Mouse (Mus musculus) liver, embryonic 14.5 days (tissue): ENCODE data around the gene Txlna. TPM values are rescaled to one million over a fixed set of nuclear protein-coding genes. Genes with fewer than 3 reads are reported as not detected.

Experiments used
- ATAC-seq: fragments of 200-750 bp; cut with Nextera tagmentation; 2 replicates; pipeline ENCODE4 v1.8.0; 2017; ENCODE audit warnings: moderate number of reproducible peaks, mild to moderate bottlenecking, moderate library complexity; ENCODE audit not compliant: insufficient read depth
- DNase-seq, 3 experiments: peaks; one replicate each; pipeline ENCODE4 v3.0.0-alpha.2; 2012 to 2013; ENCODE audit warnings: low read depth in 3 of 3, low spot score in 3 of 3
- H3K27ac ChIP-seq: fragments of 300-500 bp; sonication (generic); 2 replicates; pipeline ENCODE4 v1.5.1; 2014; ENCODE audit warnings: moderate library complexity, mild to moderate bottlenecking, control low read depth, inconsistent platforms
- H3K27me3 ChIP-seq: fragments of 300-500 bp; sonication (generic); 2 replicates; pipeline ENCODE4 v1.6.1; 2014; ENCODE audit warnings: mild to moderate bottlenecking, low read length, moderate library complexity; ENCODE audit not compliant: control insufficient read depth, insufficient read depth
- H3K36me3 ChIP-seq: fragments of 300-500 bp; sonication (generic); replicated peaks from 2 replicates; pipeline ENCODE4 v1.6.1; 2014; ENCODE audit warnings: low read depth; ENCODE audit not compliant: control insufficient read depth, insufficient read depth
- H3K4me1 ChIP-seq, 2 experiments: fragments of 200-500 bp in 1 of 2; fragments of 300-500 bp in 1 of 2; sonication (generic) in 1 of 2; replicated peaks; 2 replicates each; pipeline ENCODE4 v1.6.1; 2012 to 2014; ENCODE audit warnings: antibody characterized with exemption in 1 of 2, inconsistent platforms in 1 of 2, low read length in 1 of 2; ENCODE audit not compliant: control insufficient read depth in 2 of 2, insufficient read depth in 2 of 2
- H3K4me2 ChIP-seq: fragments of 300-500 bp; sonication (generic); 2 replicates; pipeline ENCODE4 v1.6.1; 2014; ENCODE audit warnings: low read depth, mild to moderate bottlenecking, control low read depth, moderate library complexity
- H3K4me3 ChIP-seq, 2 experiments: fragments of 200-500 bp in 1 of 2; fragments of 300-500 bp in 1 of 2; sonication (generic) in 1 of 2; 2 replicates each; pipeline ENCODE4 v1.5.1; 2012 to 2014; ENCODE audit warnings: low read depth in 2 of 2, low read length in 2 of 2, mild to moderate bottlenecking in 2 of 2, control low read depth in 1 of 2, inconsistent platforms in 1 of 2, moderate library complexity in 1 of 2; ENCODE audit not compliant: insufficient read depth in 1 of 2
- H3K9ac ChIP-seq: fragments of 300-500 bp; sonication (generic); replicated peaks from 2 replicates; pipeline ENCODE4 v1.6.1; 2014; ENCODE audit warnings: mild to moderate bottlenecking, control low read depth, moderate library complexity
- H3K9me3 ChIP-seq: fragments of 300-500 bp; sonication (generic); 2 replicates; pipeline ENCODE4 v1.6.1; 2016; ENCODE audit warnings: low read length, mixed read lengths; ENCODE audit not compliant: control insufficient read depth
- CTCF ChIP-seq: IDR thresholded peaks from 2 replicates; pipeline ENCODE4 v1.5.1; 2016; ENCODE audit warnings: antibody characterized with exemption, low read depth, control low read depth
- EP300 ChIP-seq: IDR thresholded peaks from 2 replicates; pipeline ENCODE4 v1.6.1; 2016; ENCODE audit warnings: antibody characterized with exemption, low read depth
- WGBS: fragments of 180-500 bp; shearing (Covaris S2); extraction: QIAGEN DNeasy Blood & Tissue Kit; methylation state at CpG from one replicate; pipeline ENCODE4 v1.1.7; 2014; ENCODE audit not compliant: insufficient replicate concordance; 5-methylcytosine and 5-hydroxymethylcytosine counted together
- polyA plus RNA-seq, 2 experiments: library from polyadenylated mRNA; depleted of rRNA in 1 of 2; stranded (reverse) in 1 of 2; unstranded in 1 of 2; fragments of >200 nt; fragmentation: Nextera tagmentation in 1 of 2; extraction: Ambion mirVana in 1 of 2; gene quantifications; 2 replicates each; pipeline versions ENCODE4 v1.2.1 to v1.2.3; 2012 to 2014

Gene Txlna
- polyA plus RNA-seq, 2 experiments = 17.0 to 26.3 TPM

GRCm38 (mm10) chr4:129584884-129585608 lies 55.8 kb downstream of the Txlna start:
- no peaks in the 10 kb centered on the region for H3K9me3 ChIP-seq
- H3K9ac ChIP-seq = peak overlapping the region; percentile 69
- peak overlapping the region; percentile 73 for H3K27ac ChIP-seq
- DNase-seq = peak; percentile 67 to 81 (median 67)
- peaks cover 15 to 38% of the 10 kb centered on the region in 2 experiments for H3K4me1 ChIP-seq
- H3K27me3 ChIP-seq = no peaks in the 10 kb centered on the region
- H3K36me3 ChIP-seq = no peaks in the 10 kb centered on the region
- H3K4me2 ChIP-seq = peak overlapping the region; percentile 79
- peak; percentile 76 for ATAC-seq
- H3K4me3 ChIP-seq = peak overlapping the region; percentile 57 to 62
- peak; percentile 89 for TF ChIP-seq CTCF
- TF ChIP-seq EP300 = no peak
- WGBS = 2% methylated on average over 36 of the region's 36 CpGs

GRCm38 (mm10) chr4:129584370-129584769 lies 56.5 kb downstream of the Txlna start:
- peak overlapping the region in 1 of 2 experiments; percentile 57; a peak in 3 of 4 replicates for H3K4me3 ChIP-seq
- H3K27ac ChIP-seq = peak overlapping the region; percentile 73
- TF ChIP-seq CTCF (no peak), EP300 (no peak)
- no peaks in the 10 kb centered on the region for H3K36me3 ChIP-seq
- DNase-seq (no peak), ATAC-seq (no peak)
- peaks cover 14 to 32% of the 10 kb centered on the region in 2 experiments for H3K4me1 ChIP-seq
- H3K9me3 ChIP-seq = no peaks in the 10 kb centered on the region
- peak overlapping the region; percentile 79 for H3K4me2 ChIP-seq
- H3K9ac ChIP-seq = peak overlapping the region; percentile 69
- no peaks in the 10 kb centered on the region for H3K27me3 ChIP-seq
- WGBS = 60% methylated on average over 1 of the region's 1 CpGs

- Histone ChIP-seq H3K9ac (no peak overlapping the region), H3K9me3 (no peaks in the 10 kb centered on the region), H3K27ac (no peak overlapping the region), H3K36me3 (no peaks in the 10 kb centered on the region), H3K4me1 (peaks cover 5 to 15% of the 10 kb centered on the region in 2 experiments; a peak in 3 of 4 replicates), H3K4me3 (no peak overlapping the region), H3K4me2 (no peak overlapping the region), H3K27me3 (no peaks in the 10 kb centered on the region)
- WGBS = 63% methylated on average over 1 of the region's 1 CpGs
- TF ChIP-seq CTCF (peak; percentile 29; the same call in 1 of the 2 replicates), EP300 (no peak)
- DNase-seq (no peak), ATAC-seq (no peak)
Observed at GRCm38 (mm10) chr4:129582251-129582650, 58.6 kb downstream of the Txlna start.

GRCm38 (mm10) chr4:129580347-129580746 lies 60.5 kb downstream of the Txlna start:
- no peak for TF ChIP-seq CTCF
- no peak for TF ChIP-seq EP300
- Histone ChIP-seq H3K9me3 (no peaks in the 10 kb centered on the region), H3K4me1 (peaks cover 0 to 9% of the 10 kb centered on the region in 2 experiments; a peak in 3 of 4 replicates), H3K4me3 (no peak overlapping the region), H3K27ac (no peak overlapping the region), H3K36me3 (no peaks in the 10 kb centered on the region), H3K27me3 (no peaks in the 10 kb centered on the region), H3K4me2 (no peak overlapping the region), H3K9ac (no peak overlapping the region)
- ATAC-seq (no peak), DNase-seq (no peak)
- WGBS = 54% methylated on average over 7 of the region's 7 CpGs

DNA sequence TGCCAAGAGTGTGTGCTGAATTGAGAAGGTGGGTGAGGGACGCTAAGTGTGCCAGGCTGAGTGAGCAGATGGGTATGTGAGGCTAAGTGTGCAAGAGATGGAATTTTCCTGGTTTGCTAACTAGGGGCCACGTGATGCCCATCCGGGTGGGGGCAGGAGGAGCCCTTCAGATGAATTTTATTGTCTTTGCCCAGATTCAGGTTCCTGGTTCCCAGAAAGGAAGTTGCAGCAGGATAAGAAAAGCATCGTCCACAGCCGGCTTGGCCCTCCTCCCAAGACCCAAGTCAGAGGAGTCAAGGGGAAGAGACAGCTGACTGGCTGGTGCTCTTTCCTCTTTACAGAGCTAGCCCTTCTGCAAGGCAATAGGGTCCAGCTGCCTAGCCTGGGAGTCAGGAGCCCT lies 62.4 kb downstream of the Txlna start, which contains the start of gene Fam167b:
Gene Fam167b, minus strand, starts transcription at position 84 of the 400 bp plus-strand sequence.
- Histone ChIP-seq H3K27me3 (no peaks in the 10 kb centered on the region), H3K4me2 (no peak within 1 kb of the TSS), H3K4me3 (peak within 1 kb of the TSS in 1 of 2 experiments; percentile 5; a peak in 1 of 4 replicates), H3K9me3 (no peaks in the 10 kb centered on the region), H3K4me1 (peaks cover 0 to 4% of the 10 kb centered on the region in 2 experiments; a peak in 2 of 4 replicates), H3K36me3 (no peaks in the 10 kb centered on the region), H3K27ac (no peak within 1 kb of the TSS), H3K9ac (no peak within 1 kb of the TSS)
- 49% methylated on average over 5 of the region's 5 CpGs for WGBS
- ATAC-seq (0 out of 2 replicates have a peak, but pooled peaks have one; percentile 27), DNase-seq (no peak)
- TF ChIP-seq EP300 = no peak
- TF ChIP-seq CTCF = no peak
